Mouse (Mus musculus): ENCODE measurements around the gene Il15. TPM values are rescaled to one million over a fixed set of nuclear protein-coding genes. Genes with fewer than 3 reads are reported as not detected.

The Il15 gene
- polyA plus RNA-seq (2012; rRNA removed; ENCODE audit: low replicate concordance), result 7.2 and 13.5 TPM in 2 replicates

DNA sequence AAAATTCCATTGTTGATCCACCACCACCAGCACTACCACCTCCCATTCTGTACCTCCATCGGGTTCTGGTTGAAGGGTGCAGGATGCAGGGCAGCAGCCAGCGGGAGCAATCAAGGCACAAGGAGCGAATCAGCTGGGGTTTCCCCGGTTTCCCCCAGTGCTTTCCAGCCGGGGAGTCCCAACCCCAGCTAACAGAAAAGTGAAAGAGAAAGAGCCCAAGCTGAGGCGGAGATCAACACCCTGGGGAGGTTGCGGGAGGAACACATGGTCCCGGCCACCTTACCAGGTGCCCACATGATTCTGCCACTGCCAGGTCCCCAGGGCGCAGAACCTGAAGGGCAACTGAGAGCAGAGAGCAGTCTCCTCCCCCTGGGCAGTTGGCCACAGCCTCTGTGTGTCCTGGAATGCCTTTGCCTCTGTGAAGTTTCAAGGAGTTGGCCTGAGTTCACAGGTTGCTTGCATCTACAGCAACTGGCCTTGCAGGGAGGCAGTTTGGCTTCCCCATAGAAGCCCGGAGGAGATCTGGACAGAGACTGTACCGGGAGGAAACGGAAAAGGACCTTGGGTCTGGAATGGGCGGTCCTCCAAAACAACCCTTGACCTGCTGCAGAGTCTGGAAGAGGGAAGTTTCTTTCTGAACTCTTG is at the start of gene Il15:
Gene Il15 (minus strand): TSS at position 537 of the 645 bp plus-strand sequence.

